Mouse (Mus musculus): ENCODE results near the gene Cntn6. TPM values are rescaled to one million over a fixed set of nuclear protein-coding genes. Genes with fewer than 3 reads are reported as not detected.

Gene Cntn6
- polyA plus RNA-seq, 1 experiment from 2014 or later: 1.3 TPM

- 47% methylated on average over 3 of the region's 3 CpGs for WGBS
- Histone ChIP-seq H3K27ac (no peak overlapping the region), H3K4me1 (0 out of 2 replicates have a peak, but pooled peaks cover 3% of the 10 kb centered on the region), H3K27me3 (no peaks in the 10 kb centered on the region), H3K9me3 (replicated peaks) (no peaks in the 10 kb centered on the region), H3K9ac (no peak overlapping the region), H3K4me3 (no peak overlapping the region), H3K36me3 (no peaks in the 10 kb centered on the region), H3K4me2 (replicated peaks) (no peak overlapping the region)
- no peak for ATAC-seq (ENCODE audit: low FRiP score)
Measured at GRCm38 (mm10) chr6:104605214-104605613, 112.6 kb downstream of the Cntn6 start.

DNA sequence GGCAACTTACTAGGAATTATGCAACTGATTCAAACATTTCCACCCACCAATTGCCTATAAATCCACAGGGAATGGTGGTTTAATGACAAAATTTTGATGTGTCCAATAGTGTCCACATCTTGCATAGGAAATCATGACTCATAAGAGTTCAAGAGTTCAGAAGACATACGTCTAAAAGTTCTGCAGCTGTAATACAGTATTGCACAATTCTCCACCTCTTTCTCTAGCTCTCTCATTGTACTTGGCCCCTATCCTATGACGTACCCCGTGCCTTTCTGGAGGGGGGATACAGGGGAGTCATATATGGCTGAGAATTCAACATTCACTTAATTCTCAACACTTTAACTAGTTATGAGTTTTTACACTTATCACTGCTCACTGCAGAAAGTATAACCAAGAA lies 160.9 kb downstream of the Cntn6 start:
- Histone ChIP-seq H3K9me3 (replicated peaks) (no peaks in the 10 kb centered on the region), H3K4me3 (no peak overlapping the region), H3K27me3 (no peaks in the 10 kb centered on the region), H3K9ac (no peak overlapping the region), H3K4me1 (no peaks in the 10 kb centered on the region), H3K27ac (no peak overlapping the region), H3K36me3 (no peaks in the 10 kb centered on the region), H3K4me2 (replicated peaks) (no peak overlapping the region)
- no peak for ATAC-seq (ENCODE audit: low FRiP score)
- 81% methylated on average over 3 of the region's 3 CpGs for WGBS

DNA sequence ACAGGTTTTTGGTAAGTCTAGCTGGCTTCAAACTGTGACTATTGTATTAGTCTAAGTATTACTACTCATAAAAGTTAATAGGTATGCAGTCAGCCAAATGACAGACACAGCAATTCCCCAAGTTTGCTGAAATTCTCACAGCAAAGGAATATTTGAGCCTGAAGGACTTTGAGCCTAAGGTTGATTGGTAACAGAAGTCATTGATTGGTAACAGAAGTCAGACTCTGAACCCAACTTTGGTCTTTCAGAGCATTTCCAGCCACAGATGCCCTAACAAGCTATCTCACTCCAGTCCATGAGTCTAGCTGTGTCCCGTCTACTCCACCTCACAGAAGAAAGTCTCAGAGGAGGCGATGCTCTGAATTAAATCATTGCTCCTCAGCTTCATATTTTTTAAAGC lies 176.1 kb downstream of the Cntn6 start:
- no peak for ATAC-seq (ENCODE audit: low FRiP score)
- H3K4me3 ChIP-seq: no peak overlapping the region
- 89% methylated on average over 2 of the region's 2 CpGs for WGBS

DNA sequence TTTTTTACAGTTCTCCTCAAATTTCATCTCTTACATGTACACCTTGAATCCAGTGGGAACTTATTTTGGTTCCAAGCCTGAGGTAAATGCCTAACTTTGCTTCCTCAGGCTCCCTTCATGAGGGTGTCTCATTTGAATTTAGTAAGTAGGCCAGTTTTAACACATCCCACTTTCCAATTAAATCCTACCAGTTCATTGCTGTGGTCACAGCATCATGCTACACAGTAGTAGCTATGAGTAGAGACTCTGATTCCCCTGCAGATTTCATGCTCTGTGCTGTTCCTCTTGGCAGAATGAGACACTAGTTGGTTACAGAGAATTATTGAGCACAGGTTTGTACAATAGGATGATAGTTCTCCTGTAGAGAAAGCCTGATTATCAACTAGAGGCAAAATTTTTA lies 181.7 kb downstream of the Cntn6 start:
- Histone ChIP-seq H3K9ac (no peak overlapping the region), H3K9me3 (replicated peaks) (no peaks in the 10 kb centered on the region), H3K27ac (no peak overlapping the region), H3K36me3 (no peaks in the 10 kb centered on the region), H3K4me2 (replicated peaks) (no peak overlapping the region), H3K4me3 (no peak overlapping the region), H3K4me1 (no peaks in the 10 kb centered on the region), H3K27me3 (no peaks in the 10 kb centered on the region)
- no peak for ATAC-seq (ENCODE audit: low FRiP score)

More for the DNA sequence above, 176.1 kb downstream of the Cntn6 start:
- no peaks in the 10 kb centered on the region for H3K27me3 ChIP-seq
- no peak overlapping the region for H3K27ac ChIP-seq
- no peaks in the 10 kb centered on the region for H3K36me3 ChIP-seq
- H3K4me1 ChIP-seq: no peaks in the 10 kb centered on the region
- no peak overlapping the region for H3K4me2 ChIP-seq (replicated peaks)
- H3K9ac ChIP-seq: no peak overlapping the region
- H3K9me3 ChIP-seq (replicated peaks): no peaks in the 10 kb centered on the region

DNA sequence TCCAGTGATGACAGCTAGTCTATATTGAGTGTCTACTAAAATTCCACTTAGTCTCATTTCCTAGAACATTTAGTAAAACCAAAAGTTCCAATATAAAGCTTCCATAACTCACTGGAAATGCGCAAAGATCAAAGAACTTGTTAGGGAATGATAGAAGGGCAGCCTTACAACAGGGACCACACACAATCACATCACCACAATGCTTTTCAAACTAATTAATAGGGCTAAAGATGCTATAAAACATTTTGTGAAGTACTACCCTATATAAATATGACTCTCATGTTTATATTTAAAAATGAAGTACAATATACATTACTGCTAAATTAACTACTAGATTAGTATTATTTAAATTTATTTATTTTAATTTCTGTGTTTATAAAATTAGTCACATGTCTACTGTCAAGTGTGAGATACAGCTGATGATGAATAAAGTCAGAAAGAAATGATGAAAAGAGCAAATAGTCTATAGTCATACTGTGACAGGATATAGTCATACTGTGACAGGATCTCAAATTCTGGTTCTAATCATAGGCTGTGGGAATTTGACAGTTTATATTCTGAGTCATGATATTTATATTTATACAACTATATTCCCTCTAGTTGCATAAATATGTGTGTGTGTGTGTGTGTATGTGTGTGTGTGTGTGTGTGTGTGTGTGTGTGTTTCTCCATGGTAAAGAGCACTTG lies 187.4 kb downstream of the Cntn6 start:
- no peak for ATAC-seq (ENCODE audit: low FRiP score)
- no peaks in the 10 kb centered on the region for H3K36me3 ChIP-seq
- no peak overlapping the region for H3K27ac ChIP-seq
- WGBS: 97% methylated on average over 1 of the region's 1 CpGs
- no peak overlapping the region for H3K4me3 ChIP-seq
- H3K4me2 ChIP-seq (replicated peaks): no peak overlapping the region
- H3K27me3 ChIP-seq: no peaks in the 10 kb centered on the region
- H3K4me1 ChIP-seq: no peaks in the 10 kb centered on the region
- no peaks in the 10 kb centered on the region for H3K9me3 ChIP-seq (replicated peaks)
- H3K9ac ChIP-seq: no peak overlapping the region

- H3K9ac ChIP-seq: no peak overlapping the region
- no peaks in the 10 kb centered on the region for H3K36me3 ChIP-seq
- H3K9me3 ChIP-seq (replicated peaks): no peaks in the 10 kb centered on the region
- ATAC-seq (ENCODE audit: low FRiP score): no peak
- H3K27ac ChIP-seq: no peak overlapping the region
- no peak overlapping the region for H3K4me2 ChIP-seq (replicated peaks)
- H3K4me3 ChIP-seq: no peak overlapping the region
- no peaks in the 10 kb centered on the region for H3K4me1 ChIP-seq
- 78% methylated on average over 3 of the region's 3 CpGs for WGBS
- no peaks in the 10 kb centered on the region for H3K27me3 ChIP-seq
Measured at GRCm38 (mm10) chr6:104687980-104688379, 195.4 kb downstream of the Cntn6 start.

- H3K4me3 ChIP-seq: no peak overlapping the region
- H3K27me3 ChIP-seq: no peaks in the 10 kb centered on the region
- no peaks in the 10 kb centered on the region for H3K36me3 ChIP-seq
- no peak overlapping the region for H3K4me2 ChIP-seq (replicated peaks)
- ATAC-seq (ENCODE audit: low FRiP score): no peak
- no peaks in the 10 kb centered on the region for H3K9me3 ChIP-seq (replicated peaks)
- no peak overlapping the region for H3K9ac ChIP-seq
- 87% methylated on average over 6 of the region's 6 CpGs for WGBS
- H3K27ac ChIP-seq: no peak overlapping the region
- H3K4me1 ChIP-seq: no peaks in the 10 kb centered on the region
Measured at GRCm38 (mm10) chr6:104688439-104689125, 196.0 kb downstream of the Cntn6 start.

DNA sequence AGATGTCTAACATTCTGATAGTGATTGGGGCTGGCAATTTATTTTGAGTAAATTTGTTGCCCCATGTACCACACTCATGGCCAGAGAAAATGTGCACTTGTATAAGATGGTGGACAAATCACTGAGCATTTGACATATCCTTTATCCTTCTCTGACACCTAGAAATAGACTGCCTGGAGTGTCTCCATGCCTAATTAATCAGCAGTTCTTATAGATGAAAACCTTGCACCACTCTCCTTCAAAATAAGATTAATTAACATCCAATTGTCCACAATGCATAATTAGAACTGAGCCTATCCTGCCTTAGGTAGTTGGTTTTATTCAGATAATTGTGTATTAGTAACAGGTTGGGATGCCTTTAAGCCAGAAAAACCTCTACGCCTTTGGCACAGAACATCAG lies 236.0 kb downstream of the Cntn6 start:
- WGBS: 89% methylated on average over 1 of the region's 1 CpGs
- Histone ChIP-seq H3K4me2 (replicated peaks) (no peak overlapping the region), H3K9ac (no peak overlapping the region), H3K9me3 (replicated peaks) (no peaks in the 10 kb centered on the region), H3K4me3 (no peak overlapping the region), H3K27ac (no peak overlapping the region), H3K36me3 (no peaks in the 10 kb centered on the region), H3K4me1 (no peaks in the 10 kb centered on the region), H3K27me3 (no peaks in the 10 kb centered on the region)
- ATAC-seq (ENCODE audit: low FRiP score): no peak

- 78% methylated on average over 1 of the region's 1 CpGs for WGBS
- ATAC-seq (ENCODE audit: low FRiP score): no peak
Measured at GRCm38 (mm10) chr6:104734256-104734655, 241.7 kb downstream of the Cntn6 start.

DNA sequence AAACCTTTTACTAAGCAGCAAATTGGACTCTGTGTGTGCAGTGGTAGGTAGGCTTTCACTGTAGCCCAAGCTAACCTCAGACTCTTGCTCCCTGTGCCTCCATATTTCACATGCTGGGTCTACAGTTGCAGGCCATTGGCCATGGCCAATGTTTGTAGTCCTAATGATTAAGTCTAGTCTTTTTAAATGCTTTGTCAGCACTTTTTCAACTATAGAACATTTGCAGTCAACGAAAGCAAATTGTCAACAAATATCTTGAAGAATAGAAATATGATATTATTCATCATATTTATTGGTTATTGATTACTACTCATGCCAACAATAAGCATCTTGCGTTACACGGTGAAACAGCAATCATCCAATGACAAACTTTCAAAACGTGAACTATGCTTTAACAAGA lies 246.4 kb downstream of the Cntn6 start:
- H3K4me3 ChIP-seq: no peak overlapping the region
- 85% methylated on average over 4 of the region's 4 CpGs for WGBS
- no peak for ATAC-seq (ENCODE audit: low FRiP score)
- H3K27ac ChIP-seq: no peak overlapping the region
- no peaks in the 10 kb centered on the region for H3K9me3 ChIP-seq (replicated peaks)
- no peaks in the 10 kb centered on the region for H3K27me3 ChIP-seq
- no peaks in the 10 kb centered on the region for H3K4me1 ChIP-seq
- no peaks in the 10 kb centered on the region for H3K36me3 ChIP-seq
- no peak overlapping the region for H3K4me2 ChIP-seq (replicated peaks)
- H3K9ac ChIP-seq: no peak overlapping the region

More at GRCm38 (mm10) chr6:104734256-104734655, 241.7 kb downstream of the Cntn6 start:
- H3K27ac ChIP-seq: no peak overlapping the region
- no peak overlapping the region for H3K9ac ChIP-seq
- H3K4me3 ChIP-seq: no peak overlapping the region
- no peaks in the 10 kb centered on the region for H3K4me1 ChIP-seq
- no peaks in the 10 kb centered on the region for H3K9me3 ChIP-seq (replicated peaks)
- H3K36me3 ChIP-seq: no peaks in the 10 kb centered on the region
- no peaks in the 10 kb centered on the region for H3K27me3 ChIP-seq
- H3K4me2 ChIP-seq (replicated peaks): no peak overlapping the region

DNA sequence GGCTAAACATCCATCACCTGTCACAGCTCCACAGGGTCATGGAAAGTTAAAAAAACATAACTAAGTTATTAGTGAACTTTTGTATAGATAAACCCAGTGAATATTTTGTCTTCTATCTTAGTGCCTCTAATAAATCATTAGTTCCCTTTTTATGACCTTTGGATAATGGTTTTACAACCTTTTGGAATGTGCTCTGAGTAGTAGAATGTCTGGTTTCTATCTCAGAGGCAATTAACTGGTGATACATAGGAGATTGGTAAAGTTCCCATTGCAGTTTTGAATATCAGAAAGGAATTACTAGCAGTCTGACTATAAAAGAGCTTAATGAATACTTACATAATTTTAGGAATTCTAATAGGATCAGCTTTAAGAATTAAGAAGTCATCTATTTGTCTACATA lies 265.5 kb downstream of the Cntn6 start:
- H3K27ac ChIP-seq: no peak overlapping the region
- no peak overlapping the region for H3K4me2 ChIP-seq (replicated peaks)
- H3K27me3 ChIP-seq: no peaks in the 10 kb centered on the region
- ATAC-seq (ENCODE audit: low FRiP score): no peak
- H3K4me3 ChIP-seq: no peak overlapping the region
- H3K9me3 ChIP-seq (replicated peaks): no peaks in the 10 kb centered on the region
- no peaks in the 10 kb centered on the region for H3K36me3 ChIP-seq
- H3K4me1 ChIP-seq: no peaks in the 10 kb centered on the region
- no peak overlapping the region for H3K9ac ChIP-seq

DNA sequence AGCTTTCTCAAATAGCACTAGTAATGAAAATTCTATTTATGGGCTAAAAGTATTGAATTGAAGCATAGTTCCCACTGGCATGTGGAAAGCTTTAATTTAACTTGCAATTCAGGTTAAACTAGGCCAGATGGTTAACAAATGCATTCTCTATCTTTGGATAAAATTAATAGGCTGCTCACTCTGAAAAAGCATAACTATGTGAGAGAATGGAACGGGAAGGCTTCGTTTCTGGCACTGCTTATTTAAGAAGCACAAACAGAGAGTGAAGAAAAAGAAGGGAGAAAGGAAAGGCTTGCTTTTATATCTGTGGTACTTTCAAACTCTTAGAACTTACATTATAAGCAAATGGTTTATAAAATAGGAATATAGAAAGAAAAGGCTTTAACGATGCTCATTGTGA lies 268.6 kb downstream of the Cntn6 start:
- Histone ChIP-seq H3K27ac (no peak overlapping the region), H3K9ac (no peak overlapping the region), H3K9me3 (replicated peaks) (no peaks in the 10 kb centered on the region), H3K4me1 (no peaks in the 10 kb centered on the region), H3K36me3 (no peaks in the 10 kb centered on the region), H3K4me3 (no peak overlapping the region), H3K4me2 (replicated peaks) (no peak overlapping the region), H3K27me3 (no peaks in the 10 kb centered on the region)
- 86% methylated on average over 3 of the region's 3 CpGs for WGBS
- ATAC-seq (ENCODE audit: low FRiP score): no peak

DNA sequence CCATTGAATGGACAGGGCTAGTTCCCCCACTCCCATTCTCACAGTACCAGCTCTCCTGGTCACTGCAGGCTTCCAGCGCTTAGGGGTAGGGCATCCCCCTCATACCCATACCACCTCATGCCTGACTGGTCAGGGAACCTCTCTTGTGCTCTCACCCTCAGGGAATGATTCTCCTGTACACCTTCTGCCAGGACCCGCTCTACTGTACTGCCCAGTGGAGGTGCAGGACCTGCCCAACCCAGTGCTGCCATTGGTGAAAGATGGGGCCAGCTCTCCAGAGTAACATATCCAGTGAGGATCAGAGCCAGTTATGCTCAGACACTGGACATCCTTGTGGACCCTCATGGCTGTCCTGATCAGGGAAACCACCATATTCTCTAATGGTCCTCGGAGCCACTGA lies 291.3 kb downstream of the Cntn6 start:
- WGBS: 88% methylated on average over 3 of the region's 3 CpGs
- no peaks in the 10 kb centered on the region for H3K27me3 ChIP-seq
- no peak for ATAC-seq (ENCODE audit: low FRiP score)
- H3K4me1 ChIP-seq: no peaks in the 10 kb centered on the region
- H3K27ac ChIP-seq: no peak overlapping the region
- no peaks in the 10 kb centered on the region for H3K36me3 ChIP-seq
- no peaks in the 10 kb centered on the region for H3K9me3 ChIP-seq (replicated peaks)
- no peak overlapping the region for H3K9ac ChIP-seq
- no peak overlapping the region for H3K4me3 ChIP-seq
- no peak overlapping the region for H3K4me2 ChIP-seq (replicated peaks)
